10 mouse cellular contexts compared by ENCODE assay signal in genomic region chr6:99971376-99971775, GRCm38 (mm10).
DNase-seq lines count a peak whose midpoint lies in the region; ATAC-seq and TF ChIP-seq lines count a peak whose summit lies in the region.
"Had no signal": no experiment of that assay in that cellular context is flagged by ENCODE, and none has a peak within 500 bp of the region (broad histone marks: within the 10 kb centered on the region; RNA-seq: fewer than 3 reads in every experiment).

No protein-coding gene starts in this region.

- H3K9ac ChIP-seq in forebrain, postnatal 0 days = no peak overlapping the region
- no peak overlapping the region for H3K9ac ChIP-seq in midbrain, embryonic 14.5 days (replicated peaks; ENCODE audit: low read length)
- H3K9ac ChIP-seq: lung, embryonic 14.5 days; stomach, embryonic 15.5 days had no signal

- H3K27ac ChIP-seq in forebrain, postnatal 0 days (ENCODE audit: low read depth, low read length) = no peak overlapping the region
- H3K27ac ChIP-seq in midbrain, embryonic 14.5 days (replicated peaks; ENCODE audit: low read depth, low read length) = no peak overlapping the region
- H3K27ac ChIP-seq: stomach, embryonic 15.5 days had no signal

- H3K4me3 ChIP-seq in forebrain, postnatal 0 days (ENCODE audit: low read depth, low read length) = no peak overlapping the region
- no peak overlapping the region for H3K4me3 ChIP-seq in midbrain, embryonic 14.5 days (replicated peaks; ENCODE audit: low read depth, low read length)
- H3K4me3 ChIP-seq: stomach, embryonic 15.5 days had no signal

- TF ChIP-seq CTCF in forebrain, postnatal 0 days (IDR thresholded peaks at IDR 0.05; ENCODE audit: low read depth) = peak; percentile 28; the same call in 1 of the 2 replicates

- no peaks in the 10 kb centered on the region for H3K27me3 ChIP-seq in forebrain, postnatal 0 days (ENCODE audit: insufficient read depth, low read length)
- no peaks in the 10 kb centered on the region for H3K27me3 ChIP-seq in midbrain, embryonic 14.5 days (ENCODE audit: control insufficient read depth, insufficient read depth, low read length)
- H3K27me3 ChIP-seq: stomach, embryonic 15.5 days had no signal

- no peaks in the 10 kb centered on the region for H3K36me3 ChIP-seq in forebrain, postnatal 0 days (ENCODE audit: insufficient read depth)
- no peaks in the 10 kb centered on the region for H3K36me3 ChIP-seq in midbrain, embryonic 14.5 days (ENCODE audit: control insufficient read depth, insufficient read depth, low read length)
- H3K36me3 ChIP-seq: stomach, embryonic 15.5 days had no signal

- peak; percentile 57 for ATAC-seq in forebrain, postnatal 0 days
- ATAC-seq in midbrain, embryonic 14.5 days (ENCODE audit: low FRiP score, low TSS enrichment) = 0 out of 2 replicates have a peak, but pooled peaks have one; percentile 39

- H3K4me1 ChIP-seq in forebrain, postnatal 0 days (ENCODE audit: insufficient read depth) = peaks cover 5% of the 10 kb centered on the region; the same call in 1 of the 2 replicates
- H3K4me1 ChIP-seq in midbrain, embryonic 14.5 days (ENCODE audit: control insufficient read depth, insufficient read depth, low read length) = 0 out of 2 replicates have a peak, but pooled peaks cover 4% of the 10 kb centered on the region

- no peak overlapping the region for H3K4me2 ChIP-seq in forebrain, postnatal 0 days (ENCODE audit: low read depth)
- no peak overlapping the region for H3K4me2 ChIP-seq in midbrain, embryonic 14.5 days (ENCODE audit: low read length)
- H3K4me2 ChIP-seq: lung, embryonic 14.5 days; stomach, embryonic 15.5 days had no signal

- no peaks in the 10 kb centered on the region for H3K9me3 ChIP-seq in forebrain, postnatal 0 days (ENCODE audit: low read length)
- no peaks in the 10 kb centered on the region for H3K9me3 ChIP-seq in midbrain, embryonic 14.5 days (ENCODE audit: control insufficient read depth, low read length)
- H3K9me3 ChIP-seq: stomach, embryonic 15.5 days had no signal

- peak; percentile 61 for DNase-seq in retina, postnatal 1 day
- no peak for DNase-seq in retina, embryonic 14.5 days (ENCODE audit: low spot score)
- DNase-seq in forebrain, postnatal 0 days = peak; percentile 74
- peak; percentile 49 for DNase-seq in heart, postnatal 4 days
- DNase-seq in midbrain, embryonic 14.5 days = peak; percentile 59
- no peak for DNase-seq in thymus, postnatal 0 days (ENCODE audit: low spot score)
- no peak for DNase-seq in lung, adult 18-20 months
- DNase-seq in spleen, adult 18-20 months = no peak
- DNase-seq: lung, embryonic 14.5 days had no signal

- 16% methylated on average over 9 of the region's 9 CpGs for WGBS in forebrain, postnatal 0 days
- WGBS in midbrain, embryonic 14.5 days = 41% methylated on average over 9 of the region's 9 CpGs

Comparison
In these comparisons a context has a peak if more than half of its experiments do, and no peak if none do; other contexts are left out.
1. DNase-seq: peak in retina, postnatal 1 day (single experiment), forebrain, postnatal 0 days (single experiment), heart, postnatal 4 days (single experiment) and midbrain, embryonic 14.5 days (single experiment); none in retina, embryonic 14.5 days (single experiment), thymus, postnatal 0 days (single experiment), lung, adult 18-20 months (0 of 2) and spleen, adult 18-20 months (0 of 2).